Mouse (Mus musculus) bone marrow, adult 2 months (tissue): ENCODE results near the gene Stk24.

Experiments
- CTCF ChIP-seq: fragments of 200-500 bp; IDR thresholded peaks from 2 replicates; pipeline ENCODE4 v1.5.1; 2011; ENCODE audit warnings: low read length, control low read depth; ENCODE audit not compliant: control insufficient read depth, insufficient read depth
- POLR2A ChIP-seq: fragments of 200-500 bp; IDR thresholded peaks from 2 replicates; pipeline ENCODE4 v1.6.1; 2011; ENCODE audit warnings: low read depth, mild to moderate bottlenecking, control low read depth, low read length, borderline replicate concordance; ENCODE audit not compliant: control insufficient read depth

DNA sequence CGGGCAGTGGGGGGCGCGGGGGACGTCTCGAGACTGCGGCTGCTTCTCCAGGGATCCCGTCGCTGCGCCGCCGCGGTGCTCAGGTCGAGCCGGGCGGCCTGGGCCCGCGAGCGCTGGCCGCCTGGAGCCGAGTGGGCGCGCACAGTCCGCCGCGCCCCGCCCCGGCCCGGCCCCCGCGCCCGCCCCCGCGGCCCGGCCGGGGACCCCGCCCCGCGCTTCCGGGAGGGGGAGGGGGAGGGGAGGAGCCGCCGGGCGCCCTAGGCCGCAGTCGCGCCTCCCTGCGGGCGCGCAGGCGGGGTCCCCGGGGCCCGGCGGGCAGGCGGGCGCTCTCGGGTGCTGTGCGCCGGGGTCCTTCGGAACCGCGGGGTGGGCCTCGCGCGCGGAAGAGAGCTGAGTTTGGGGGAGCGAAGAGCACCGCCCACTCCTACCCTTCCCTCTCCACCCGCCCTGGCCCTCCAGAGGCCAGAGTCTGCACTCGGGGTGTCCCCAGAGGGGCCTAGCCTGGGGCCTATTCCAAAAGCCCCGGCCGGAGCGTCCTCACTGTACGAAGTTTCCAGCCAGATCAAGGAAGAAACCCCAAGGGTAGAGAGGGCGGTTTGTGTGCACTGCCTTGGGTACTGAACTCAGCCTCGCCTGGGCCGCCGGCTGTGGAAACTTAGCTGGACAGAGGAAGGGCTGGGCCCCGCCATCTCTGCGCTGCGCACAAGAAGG is 540 bp downstream of the Stk24 start:
- TF ChIP-seq CTCF, result no peak
- TF ChIP-seq POLR2A, result peak; percentile 66; the same call in 1 of the 2 replicates
